Mouse (Mus musculus) heart, embryonic 11.5 days (tissue): ENCODE measurements around the gene Efhd1. TPM values are rescaled to one million over a fixed set of nuclear protein-coding genes. Genes with fewer than 3 reads are reported as not detected.

ENCODE experiments used
- ATAC-seq: fragments of 200-750 bp; cut with Nextera tagmentation; replicated peaks from 2 replicates; pipeline ENCODE4 v1.8.0; 2017; ENCODE audit warnings: moderate library complexity; ENCODE audit not compliant: insufficient number of reproducible peaks, low FRiP score, low TSS enrichment
- H3K27ac ChIP-seq: fragments of 300-500 bp; sonication (generic); 2 replicates; pipeline ENCODE4 v1.5.1; 2014; ENCODE audit warnings: mild to moderate bottlenecking, low read depth, low read length
- H3K27me3 ChIP-seq: fragments of 300-500 bp; sonication (generic); 2 replicates; pipeline ENCODE4 v1.6.1; 2014; ENCODE audit warnings: mild to moderate bottlenecking, low read length, mixed read lengths; ENCODE audit not compliant: control insufficient read depth, insufficient read depth
- H3K36me3 ChIP-seq: fragments of 300-500 bp; sonication (generic); 2 replicates; pipeline ENCODE4 v1.6.1; 2014; ENCODE audit warnings: mild to moderate bottlenecking, low read length, moderate library complexity, mixed read lengths; ENCODE audit not compliant: control insufficient read depth, insufficient read depth
- H3K4me1 ChIP-seq: fragments of 300-500 bp; sonication (generic); 2 replicates; pipeline ENCODE4 v1.6.1; 2014; ENCODE audit warnings: low read length; ENCODE audit not compliant: control insufficient read depth, insufficient read depth
- H3K4me2 ChIP-seq: fragments of 300-500 bp; sonication (generic); 2 replicates; pipeline ENCODE4 v1.6.1; 2014; ENCODE audit warnings: mild to moderate bottlenecking, moderate library complexity
- H3K4me3 ChIP-seq: fragments of 300-500 bp; sonication (generic); 2 replicates; pipeline ENCODE4 v1.5.1; 2014; ENCODE audit warnings: low read depth, low read length
- H3K9ac ChIP-seq: fragments of 300-500 bp; sonication (generic); 2 replicates; pipeline ENCODE4 v1.6.1; 2014; ENCODE audit warnings: mild to moderate bottlenecking, low read depth, low read length, moderate library complexity
- H3K9me3 ChIP-seq: fragments of 300-500 bp; sonication (generic); replicated peaks from 2 replicates; pipeline ENCODE4 v1.6.1; 2016; ENCODE audit warnings: low read length; ENCODE audit not compliant: control insufficient read depth
- WGBS: fragments of 180-500 bp; shearing (Covaris S2); extraction: QIAGEN DNeasy Blood & Tissue Kit; methylation state at CpG from one replicate; pipeline ENCODE4 v1.1.7; 2014; ENCODE audit not compliant: insufficient replicate concordance; 5-methylcytosine and 5-hydroxymethylcytosine counted together
- polyA plus RNA-seq: library from polyadenylated mRNA; unstranded; fragments of >200 nt; fragmentation: Nextera tagmentation; extraction: Ambion mirVana; gene quantifications from 2 replicates; pipeline ENCODE4 v1.2.1, GENCODE M21; 2014

Gene Efhd1
- 0.26 and 0.42 TPM in 2 replicates for polyA plus RNA-seq

GRCm38 (mm10) chr1:87264134-87265006, at the start of gene Efhd1:
TSS of gene Efhd1 (plus strand) at chr1:87264363.
- ATAC-seq, result no peak
- H3K36me3 ChIP-seq, result no peaks in the 10 kb centered on the region
- peaks cover 10% of the 10 kb centered on the region; the same call in 1 of the 2 replicates for H3K4me1 ChIP-seq
- under 1% methylated on average over 70 of the region's 70 CpGs for WGBS
- H3K4me3 ChIP-seq, result peak within 1 kb of the TSS; percentile 47
- H3K9ac ChIP-seq, result no peak within 1 kb of the TSS
- no peak within 1 kb of the TSS for H3K27ac ChIP-seq
- no peaks in the 10 kb centered on the region for H3K9me3 ChIP-seq
- peak within 1 kb of the TSS; percentile 92 for H3K4me2 ChIP-seq
- peaks cover 76% of the 10 kb centered on the region for H3K27me3 ChIP-seq

DNA sequence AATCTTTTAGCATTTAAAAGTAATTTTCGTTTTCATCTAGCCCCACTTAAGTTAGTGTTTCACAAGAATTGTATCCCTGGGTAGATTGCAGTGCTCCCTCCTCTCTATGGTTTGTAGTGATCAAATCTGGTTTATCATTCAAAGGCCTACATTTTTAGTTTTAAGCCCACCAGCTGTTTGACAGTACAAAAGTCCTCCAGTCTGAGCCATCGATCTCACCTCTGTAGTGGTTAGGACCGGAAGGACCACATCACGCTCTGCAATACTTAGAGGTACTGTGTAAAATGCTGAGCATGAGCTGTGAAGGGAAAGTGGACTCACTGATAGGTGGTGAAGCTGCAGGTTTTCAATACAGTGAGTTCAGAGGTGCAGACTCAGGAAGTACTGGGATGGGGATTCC, 49.4 kb upstream of the Efhd1 start:
- WGBS, result 23% methylated on average over 4 of the region's 4 CpGs
- H3K27ac ChIP-seq, result peak overlapping the region; percentile 100
- H3K27me3 ChIP-seq, result no peaks in the 10 kb centered on the region
- peaks cover 17% of the 10 kb centered on the region for H3K4me1 ChIP-seq
- H3K4me2 ChIP-seq, result peak overlapping the region; percentile 87
- H3K36me3 ChIP-seq, result peaks cover 3% of the 10 kb centered on the region; the same call in 1 of the 2 replicates
- H3K9me3 ChIP-seq, result no peaks in the 10 kb centered on the region
- no peak for ATAC-seq
- H3K9ac ChIP-seq, result peak overlapping the region; percentile 96
- H3K4me3 ChIP-seq, result peak overlapping the region; percentile 85

- no peak for ATAC-seq
- no peaks in the 10 kb centered on the region for H3K9me3 ChIP-seq
- no peak overlapping the region for H3K4me3 ChIP-seq
- WGBS, result 68% methylated on average over 3 of the region's 3 CpGs
- H3K4me1 ChIP-seq, result peaks cover 16% of the 10 kb centered on the region
- peaks cover 22% of the 10 kb centered on the region for H3K36me3 ChIP-seq
- no peaks in the 10 kb centered on the region for H3K27me3 ChIP-seq
- H3K27ac ChIP-seq, result no peak overlapping the region
- no peak overlapping the region for H3K9ac ChIP-seq
- no peak overlapping the region for H3K4me2 ChIP-seq
Measured at GRCm38 (mm10) chr1:87217938-87218337, 46.2 kb upstream of the Efhd1 start.

DNA sequence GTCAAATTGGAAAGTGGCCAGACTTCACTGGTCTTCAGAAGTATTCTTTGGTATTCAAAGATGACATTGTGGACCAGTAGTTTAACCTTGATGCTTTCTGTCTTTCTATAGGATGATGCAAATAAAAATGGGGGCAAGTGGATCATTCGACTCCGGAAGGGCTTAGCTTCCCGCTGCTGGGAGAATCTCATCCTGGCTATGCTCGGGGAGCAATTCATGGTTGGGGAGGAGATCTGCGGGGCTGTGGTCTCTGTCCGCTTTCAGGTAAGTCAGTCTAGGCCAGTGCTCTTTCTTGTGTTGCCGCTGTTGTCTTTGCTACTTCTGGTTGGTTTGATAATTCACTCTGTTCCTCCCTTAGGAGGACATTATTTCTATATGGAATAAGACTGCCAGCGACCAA, 38.4 kb upstream of the Efhd1 start:
- ATAC-seq, result no peak
- Histone ChIP-seq H3K27ac (no peak overlapping the region), H3K36me3 (peaks cover 59% of the 10 kb centered on the region), H3K9me3 (no peaks in the 10 kb centered on the region), H3K4me3 (no peak overlapping the region), H3K27me3 (no peaks in the 10 kb centered on the region), H3K4me1 (no peaks in the 10 kb centered on the region), H3K9ac (no peak overlapping the region), H3K4me2 (no peak overlapping the region)
- WGBS, result 92% methylated on average over 8 of the region's 8 CpGs

DNA sequence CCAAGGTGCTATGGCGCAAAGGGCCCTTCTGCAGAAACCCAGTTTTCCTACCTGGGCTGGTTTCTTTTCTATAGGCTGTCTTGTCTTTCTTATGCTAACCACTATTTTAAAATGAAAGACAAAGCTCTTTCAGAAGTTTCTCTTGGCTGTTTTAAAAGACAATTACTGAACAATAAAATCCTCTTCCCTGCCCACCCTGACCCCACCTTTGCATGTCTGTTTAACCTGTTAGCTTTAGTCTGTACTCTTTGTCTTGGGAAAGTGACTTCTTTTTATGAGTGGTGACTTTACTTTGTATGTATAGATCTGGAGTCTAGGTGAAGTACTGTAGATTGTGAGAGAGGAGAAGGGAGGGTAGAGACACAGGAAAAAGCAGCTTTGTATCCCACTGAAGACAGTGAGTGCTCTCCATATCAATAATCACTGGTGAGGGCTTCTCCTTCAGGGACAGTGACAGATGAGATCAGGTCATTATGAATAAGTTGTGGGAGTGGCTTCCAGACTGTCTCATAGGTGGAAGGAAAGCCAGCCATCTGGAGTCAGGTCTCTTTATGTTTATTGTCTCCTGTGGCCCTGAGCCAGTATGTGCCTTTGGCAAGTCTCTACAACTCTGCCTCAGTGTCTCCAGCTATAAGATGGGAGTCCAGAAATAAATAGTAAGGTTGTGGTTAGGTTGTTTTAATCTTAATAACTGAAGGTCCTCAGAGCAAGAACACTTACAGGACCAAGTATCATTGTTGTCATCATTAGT, 37.6 kb upstream of the Efhd1 start:
- 86% methylated on average over 1 of the region's 1 CpGs for WGBS
- ATAC-seq, result no peak

GRCm38 (mm10) chr1:87227160-87227550, 37.0 kb upstream of the Efhd1 start:
- WGBS, result 88% methylated on average over 3 of the region's 3 CpGs
- Histone ChIP-seq H3K27me3 (no peaks in the 10 kb centered on the region), H3K36me3 (peaks cover 58% of the 10 kb centered on the region), H3K9me3 (no peaks in the 10 kb centered on the region), H3K9ac (no peak overlapping the region), H3K4me1 (no peaks in the 10 kb centered on the region), H3K4me2 (no peak overlapping the region), H3K27ac (no peak overlapping the region), H3K4me3 (no peak overlapping the region)
- ATAC-seq, result no peak

More for the DNA sequence above, 37.6 kb upstream of the Efhd1 start:
- Histone ChIP-seq H3K36me3 (peaks cover 56% of the 10 kb centered on the region), H3K9me3 (no peaks in the 10 kb centered on the region), H3K4me2 (no peak overlapping the region), H3K27ac (no peak overlapping the region), H3K4me1 (no peaks in the 10 kb centered on the region), H3K4me3 (no peak overlapping the region), H3K9ac (no peak overlapping the region), H3K27me3 (no peaks in the 10 kb centered on the region)

DNA sequence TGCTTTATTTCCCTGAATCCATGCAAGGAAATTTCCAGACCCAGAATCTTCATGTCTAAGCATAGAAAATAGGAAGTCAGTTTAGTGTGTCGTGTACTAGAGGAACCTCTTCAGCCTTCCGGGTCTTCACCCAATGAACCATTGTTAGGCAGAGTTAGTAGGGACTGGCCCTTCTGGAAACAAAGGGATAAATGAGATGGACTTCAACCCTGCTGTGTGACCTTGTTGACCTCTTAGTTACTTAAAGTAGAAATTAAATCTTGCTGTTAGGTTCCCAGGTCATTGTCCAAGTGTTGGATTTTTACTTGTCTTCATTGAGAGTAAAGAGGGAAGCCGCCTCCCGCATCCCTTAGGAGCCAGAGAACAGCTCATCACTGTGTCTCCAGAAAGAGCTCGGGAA, 33.6 kb upstream of the Efhd1 start:
- H3K4me3 ChIP-seq, result no peak overlapping the region
- H3K27me3 ChIP-seq, result no peaks in the 10 kb centered on the region
- H3K9me3 ChIP-seq, result no peaks in the 10 kb centered on the region
- no peak overlapping the region for H3K27ac ChIP-seq
- H3K4me1 ChIP-seq, result no peaks in the 10 kb centered on the region
- H3K9ac ChIP-seq, result no peak overlapping the region
- no peak overlapping the region for H3K4me2 ChIP-seq
- peaks cover 41% of the 10 kb centered on the region for H3K36me3 ChIP-seq
- WGBS, result 90% methylated on average over 5 of the region's 5 CpGs
- no peak for ATAC-seq

- H3K4me1 ChIP-seq, result no peaks in the 10 kb centered on the region
- 71% methylated on average over 7 of the region's 7 CpGs for WGBS
- no peak overlapping the region for H3K9ac ChIP-seq
- no peaks in the 10 kb centered on the region for H3K9me3 ChIP-seq
- H3K27me3 ChIP-seq, result no peaks in the 10 kb centered on the region
- H3K27ac ChIP-seq, result no peak overlapping the region
- peaks cover 30% of the 10 kb centered on the region for H3K36me3 ChIP-seq
- H3K4me3 ChIP-seq, result no peak overlapping the region
- H3K4me2 ChIP-seq, result no peak overlapping the region
- no peak for ATAC-seq
Measured at GRCm38 (mm10) chr1:87232197-87232596, 32.0 kb upstream of the Efhd1 start.
